Mouse (Mus musculus) CH12.LX (cell line): ENCODE data around the gene Pias1. TPM values are rescaled to one million over a fixed set of nuclear protein-coding genes. Genes with fewer than 3 reads are reported as not detected.

ENCODE experiments used
- DNase-seq: peaks from one replicate; pipeline ENCODE4 v3.0.0-alpha.2; 2013; ENCODE audit errors: extremely low read depth
- H3K27ac ChIP-seq: 2 replicates; pipeline ENCODE4 v1.5.1; 2012; ENCODE audit warnings: low read depth, mild to moderate bottlenecking, control low read depth, moderate library complexity; ENCODE audit not compliant: insufficient read depth
- H3K27me3 ChIP-seq: replicated peaks from 2 replicates; pipeline ENCODE3; 2012; ENCODE audit warnings: inconsistent platforms
- H3K36me3 ChIP-seq, 2 experiments: replicated peaks in 1 of 2; 2 replicates each; pipeline versions ENCODE3 to v1.6.1; 2012; ENCODE audit warnings: inconsistent platforms in 1 of 2, low read length in 1 of 2, mild to moderate bottlenecking in 1 of 2, mixed read lengths in 1 of 2, moderate library complexity in 1 of 2; ENCODE audit not compliant: control insufficient read depth in 1 of 2, insufficient read depth in 1 of 2
- H3K4me1 ChIP-seq, 2 experiments: 2 replicates each; pipeline ENCODE4 v1.6.1; 2012; ENCODE audit warnings: inconsistent platforms in 1 of 2, moderate library complexity in 1 of 2; ENCODE audit not compliant: insufficient read depth in 2 of 2, control insufficient read depth in 1 of 2
- H3K4me2 ChIP-seq: 2 replicates; pipeline ENCODE4 v1.6.1; 2012; ENCODE audit warnings: low read depth, mild to moderate bottlenecking, control low read depth; ENCODE audit not compliant: poor library complexity, insufficient read depth, severe bottlenecking
- H3K4me3 ChIP-seq, 3 experiments: fragments of 150-350 bp in 1 of 3; sonication (generic) in 1 of 3; replicated peaks in 1 of 3; 2 replicates each; pipeline versions ENCODE3 to v1.5.1; 2011 to 2012; ENCODE audit warnings: low read depth in 2 of 3, low read length in 2 of 3, mild to moderate bottlenecking in 2 of 3, moderate library complexity in 2 of 3, control low read depth in 1 of 3, improper control_type of control experiment in 1 of 3, inconsistent platforms in 1 of 3, mixed read lengths in 1 of 3; ENCODE audit not compliant: poor library complexity in 1 of 3
- H3K79me2 ChIP-seq: replicated peaks from 2 replicates; pipeline ENCODE4 v1.6.1; 2012; ENCODE audit warnings: mild to moderate bottlenecking, moderate library complexity; ENCODE audit not compliant: control insufficient read depth, poor library complexity, insufficient read depth, severe bottlenecking; ENCODE audit errors: extremely low read depth
- H3K9ac ChIP-seq: 2 replicates; pipeline ENCODE4 v1.6.1; 2012; ENCODE audit warnings: low read depth, mild to moderate bottlenecking, control low read depth, moderate library complexity; ENCODE audit not compliant: insufficient read depth
- H3K9me3 ChIP-seq: replicated peaks from 2 replicates; pipeline ENCODE3; 2012; ENCODE audit warnings: low read length, inconsistent platforms, mixed read lengths
- CTCF ChIP-seq, 2 experiments: IDR thresholded peaks in 1 of 2; conservative IDR thresholded peaks in 1 of 2; 2 replicates each; pipeline ENCODE4 v1.5.1; 2011 to 2012; ENCODE audit warnings: low read depth in 2 of 2, low read length in 2 of 2, improper control_type of control experiment in 1 of 2, inconsistent platforms in 1 of 2, mild to moderate bottlenecking in 1 of 2, moderate library complexity in 1 of 2
- ELF1 ChIP-seq: IDR thresholded peaks from 2 replicates; pipeline ENCODE4 v1.6.1; 2014; ENCODE audit warnings: low read depth, mild to moderate bottlenecking, inconsistent platforms, low read length, improper control_type of control experiment
- EP300 ChIP-seq: IDR thresholded peaks from 2 replicates; pipeline ENCODE4 v1.6.1; 2011; ENCODE audit warnings: low read length, improper control_type of control experiment
- HCFC1 ChIP-seq: IDR thresholded peaks from 2 replicates; pipeline ENCODE4 v1.6.1; 2012; ENCODE audit warnings: low read depth, mild to moderate bottlenecking, inconsistent platforms, low read length, improper control_type of control experiment
- IRF4 ChIP-seq: IDR thresholded peaks from 2 replicates; pipeline ENCODE4 v1.6.1; 2014; ENCODE audit warnings: low read depth, mild to moderate bottlenecking, inconsistent platforms, low read length, improper control_type of control experiment
- JUND ChIP-seq: conservative IDR thresholded peaks from 2 replicates; pipeline ENCODE4 v1.6.1; 2011; ENCODE audit warnings: low read depth, low read length, improper control_type of control experiment
- KAT2A ChIP-seq: IDR thresholded peaks from 2 replicates; pipeline ENCODE4 v1.6.1; 2012; ENCODE audit warnings: low read length, improper control_type of control experiment, inconsistent platforms; ENCODE audit not compliant: insufficient replicate concordance
- MAFK ChIP-seq: IDR thresholded peaks from 2 replicates; pipeline ENCODE4 v1.6.1; 2011; ENCODE audit warnings: low read length, improper control_type of control experiment; ENCODE audit not compliant: insufficient replicate concordance
- MAX ChIP-seq: IDR thresholded peaks from 2 replicates; pipeline ENCODE4 v1.6.1; 2011; ENCODE audit warnings: low read length, improper control_type of control experiment
- MAZ ChIP-seq: IDR thresholded peaks from 2 replicates; pipeline ENCODE4 v1.6.1; 2012; ENCODE audit warnings: low read depth, mild to moderate bottlenecking, inconsistent platforms, low read length, improper control_type of control experiment, moderate library complexity
- MEF2A ChIP-seq: IDR thresholded peaks from 2 replicates; pipeline ENCODE4 v1.6.1; 2014; ENCODE audit warnings: low read depth, mild to moderate bottlenecking, inconsistent platforms, low read length, improper control_type of control experiment, borderline replicate concordance
- MXI1 ChIP-seq: IDR thresholded peaks from 2 replicates; pipeline ENCODE4 v1.6.1; 2011; ENCODE audit warnings: mild to moderate bottlenecking, low read depth, low read length, improper control_type of control experiment
- NRF1 ChIP-seq: IDR thresholded peaks from 2 replicates; pipeline ENCODE4 v1.6.1; 2014; ENCODE audit warnings: low read depth, mild to moderate bottlenecking, inconsistent platforms, low read length, improper control_type of control experiment, moderate library complexity
- PAX5 ChIP-seq: IDR thresholded peaks from 2 replicates; pipeline ENCODE4 v1.6.1; 2012; ENCODE audit warnings: low read length, inconsistent platforms, mixed read lengths
- POLR2A ChIP-seq: IDR thresholded peaks from 2 replicates; pipeline ENCODE4 v1.6.1; 2011; ENCODE audit warnings: low read depth, mild to moderate bottlenecking, improper control_type of control experiment, low read length
- RAD21 ChIP-seq: IDR thresholded peaks from 2 replicates; pipeline ENCODE4 v1.6.1; 2011; ENCODE audit warnings: low read depth, mild to moderate bottlenecking, low read length, improper control_type of control experiment, moderate library complexity
- RCOR1 ChIP-seq: conservative IDR thresholded peaks from 2 replicates; pipeline ENCODE4 v1.6.1; 2012; ENCODE audit warnings: low read depth, mild to moderate bottlenecking, inconsistent platforms, low read length, improper control_type of control experiment
- SIN3A ChIP-seq: IDR thresholded peaks from 2 replicates; pipeline ENCODE4 v1.6.1; 2012; ENCODE audit warnings: low read length, improper control_type of control experiment, inconsistent platforms
- UBTF ChIP-seq: IDR thresholded peaks from 2 replicates; pipeline ENCODE4 v1.6.1; 2012; ENCODE audit warnings: low read depth, mild to moderate bottlenecking, inconsistent platforms, low read length, improper control_type of control experiment, moderate library complexity
- USF2 ChIP-seq: conservative IDR thresholded peaks from 2 replicates; pipeline ENCODE4 v1.6.1; 2011; ENCODE audit warnings: low read depth, low read length, improper control_type of control experiment
- ZNF384 ChIP-seq: IDR thresholded peaks from 2 replicates; pipeline ENCODE4 v1.6.1; 2012; ENCODE audit warnings: low read depth, low read length, improper control_type of control experiment, inconsistent platforms
- dilution Hi-C: fragments of 300-500 bp; cut with MboI; formaldehyde crosslinking; loops from 2 replicates; pipeline ENCODE4 v1.14.3; 2020; ENCODE audit warnings: low sequenced_read_pairs; ENCODE audit not compliant: extremely low pct_unique_long_range_greater_than_20kb, extremely low pct_ligation_motif_present
- in situ Hi-C: fragments of 300-500 bp; cut with MboI; formaldehyde crosslinking; loops from 3 replicates; pipeline ENCODE4 v1.14.3; 2019; ENCODE audit warnings: low sequenced_read_pairs, low pct_ligation_motif_present, low pct_unique_long_range_greater_than_20kb, mixed read lengths
- polyA plus RNA-seq: library from polyadenylated mRNA; unstranded; fragments of >175 nt; gene quantifications from 2 replicates; pipeline ENCODE4 v1.2.1, GENCODE M21; 2012; ENCODE audit warnings: low read depth; ENCODE audit not compliant: insufficient read length
- total RNA-seq, 2 experiments: library from RNA; depleted of rRNA; stranded (reverse); fragments of 300-350 nt in 1 of 2; fragments of >200 nt in 1 of 2; gene quantifications; 2 replicates each; pipeline ENCODE4 v1.2.3; 2012 to 2014

The Pias1 gene
- total RNA-seq (2012; rRNA removed), result 8.0 and 9.0 TPM in 2 replicates
- total RNA-seq (2014; rRNA removed), result 11.4 and 11.9 TPM in 2 replicates
- polyA plus RNA-seq, result 18.1 and 22.7 TPM in 2 replicates

GRCm38 (mm10) chr9:62987824-62988223 is at the start of gene Pias1:
Gene Pias1, minus strand, starts transcription at chr9:62987924.
- in situ Hi-C loops, result no loop called here
- Histone ChIP-seq H3K4me1 (no peaks in the 10 kb centered on the region), H3K9ac (no peak within 1 kb of the TSS), H3K36me3 (no peaks in the 10 kb centered on the region), H3K4me2 (no peak within 1 kb of the TSS), H3K27ac (no peak within 1 kb of the TSS), H3K27me3 (no peaks in the 10 kb centered on the region), H3K4me3 (no peak within 1 kb of the TSS), H3K79me2 (no peaks in the 10 kb centered on the region), H3K9me3 (no peaks in the 10 kb centered on the region)
- dilution Hi-C loops, result no loop called here
- TF ChIP-seq IRF4 (no peak), NRF1 (no peak), SIN3A (no peak), KAT2A (no peak)
- DNase-seq, result no peak

DNA sequence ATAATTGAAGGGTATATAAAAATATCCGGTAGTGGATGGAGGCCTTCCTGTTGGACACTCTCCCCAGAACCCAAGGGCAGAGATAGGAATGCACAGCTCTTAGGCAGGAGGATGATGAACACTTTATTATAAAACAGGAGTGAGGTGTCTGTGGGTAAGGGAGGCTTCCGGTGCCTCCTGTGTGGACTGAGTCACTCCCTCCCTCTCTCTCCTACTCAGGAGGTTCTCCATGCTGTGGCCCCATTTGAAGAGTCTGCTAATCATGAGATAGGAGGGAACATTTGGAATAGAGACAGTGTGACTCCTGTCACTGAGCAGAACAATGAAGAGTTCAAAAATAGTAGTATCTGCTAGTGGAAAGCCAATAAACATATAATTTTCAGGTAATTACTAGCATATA is 47.7 kb upstream of the Pias1 start:
- H3K27me3 ChIP-seq, result peaks cover 3% of the 10 kb centered on the region
- H3K4me1 ChIP-seq, result peaks cover 0 to 13% of the 10 kb centered on the region in 2 experiments; a peak in 2 of 4 replicates
- H3K79me2 ChIP-seq, result no peaks in the 10 kb centered on the region
- H3K9ac ChIP-seq, result no peak overlapping the region
- in situ Hi-C loops, result no loop called here
- no peak overlapping the region for H3K4me3 ChIP-seq
- no peak for DNase-seq
- dilution Hi-C loops, result no loop called here
- H3K27ac ChIP-seq, result no peak overlapping the region
- H3K9me3 ChIP-seq, result no peaks in the 10 kb centered on the region
- no peak overlapping the region for H3K4me2 ChIP-seq
- no peaks in the 10 kb centered on the region for H3K36me3 ChIP-seq
- TF ChIP-seq ELF1 (no peak), PAX5 (no peak), MAX (no peak), MAFK (no peak), JUND (no peak), POLR2A (no peak), ZNF384 (no peak), MXI1 (no peak), MAZ (no peak), RAD21 (no peak), EP300 (no peak), MEF2A (no peak), USF2 (no peak), SIN3A (no peak), CTCF (conservative IDR thresholded peaks at IDR 0.05 in 1 of 2, IDR thresholded peaks at IDR 0.05 in 1 of 2; ENCODE audit: low read depth in 2 of 2, low read length in 2 of 2) (no peak), HCFC1 (no peak), UBTF (no peak), RCOR1 (no peak)
